Mouse (Mus musculus) ovary, adult 2 months (tissue): ENCODE data around the gene Gm21440. TPM values are rescaled to one million over a fixed set of nuclear protein-coding genes. Genes with fewer than 3 reads are reported as not detected.

Source experiments
- polyA plus RNA-seq: library from polyadenylated mRNA; depleted of rRNA; stranded (reverse); fragments of >200 nt; gene quantifications from 2 replicates; pipeline ENCODE4 v1.2.3, GENCODE M21; 2012; rRNA removed

The Gm21440 gene
- polyA plus RNA-seq, result not detected in 2 replicates

GRCm38 (mm10) chrY:13252091-13252490 lies at the start of gene Gm21440, which contains the start of gene Gm21454:
Gm21440 (plus strand) TSS chrY:13252391.
Gm21454 (plus strand) TSS chrY:13252442.

GRCm38 (mm10) chrY:13223828-13224227 lies 28.4 kb upstream of the Gm21440 start, which contains the start of gene Gm21828:
Gm21828 (minus strand) TSS chrY:13223928.

Other genes starting within 250 kb of the Gm21440 start
- gene Gm20807, start 209.5 kb upstream of the Gm21440 start, polyA plus RNA-seq, result not detected in 2 replicates
- not detected in 2 replicates for gene Gm21891, start 118.9 kb upstream of the Gm21440 start, polyA plus RNA-seq
- not detected in 2 replicates for gene Gm21425, start 90.4 kb upstream of the Gm21440 start, polyA plus RNA-seq
- gene Gm21828, start 28.5 kb upstream of the Gm21440 start, polyA plus RNA-seq, result not detected in 2 replicates
- gene Gm21454, start 51 bp downstream of the Gm21440 start, polyA plus RNA-seq, result not detected in 2 replicates
- not detected in 2 replicates for gene Gm21725, start 96.7 kb downstream of the Gm21440 start, polyA plus RNA-seq
- gene Gm21866, start 213.2 kb downstream of the Gm21440 start, polyA plus RNA-seq, result not detected in 2 replicates
- gene Gm20773, start 241.6 kb downstream of the Gm21440 start, polyA plus RNA-seq, result not detected in 2 replicates